Comparison of ENCODE assay signal across 19 mouse cellular contexts in the genomic region with DNA sequence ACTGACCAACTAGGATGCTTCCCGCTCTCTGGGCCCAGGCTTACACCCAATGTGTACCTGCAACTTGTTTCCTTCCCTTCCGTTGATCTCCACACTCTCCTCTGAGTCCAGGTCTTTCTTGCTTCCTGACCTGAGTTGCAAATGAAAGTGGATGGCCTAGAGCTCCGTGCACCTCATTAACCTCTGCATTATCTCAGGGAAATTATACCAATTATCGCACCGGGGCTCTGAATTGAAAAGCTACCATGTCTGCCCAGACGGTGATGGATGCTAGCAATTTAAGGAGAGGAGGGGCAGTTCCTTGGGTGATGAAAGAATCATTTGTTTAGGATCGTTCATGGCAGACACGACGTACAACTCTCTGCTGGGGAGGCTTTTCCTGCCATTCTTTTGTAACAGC.
DNase-seq lines count a peak whose midpoint lies in the region; ATAC-seq lines count a peak whose summit lies in the region.
"Had no signal": no experiment of that assay in that cellular context is flagged by ENCODE, and none has a peak within 500 bp of the region (broad histone marks: within the 10 kb centered on the region; RNA-seq: fewer than 3 reads in every experiment).

No protein-coding gene starts in this region.

- DNase-seq in midbrain, embryonic 11.5 days (ENCODE audit: low spot score, missing footprints) = peak; percentile 37
- peak; percentile 27 for DNase-seq in embryonic facial prominence, embryonic 10.5 days (ENCODE audit: low spot score)
- peak; percentile 31 for DNase-seq in retina, embryonic 14.5 days (ENCODE audit: low spot score)
- no peak for DNase-seq in natural killer cell, adult 2 months (ENCODE audit: low spot score in 2 of 2)
- DNase-seq in kidney, adult 11 months = no peak
- DNase-seq: cerebellum, adult 8-10 months; heart, postnatal 14 days; kidney, adult 8-10 months; kidney, postnatal 14 days; left cerebral cortex, postnatal 4 days; lung, adult 18-20 months; lung, postnatal 36 days; thymus, postnatal 14 days had no signal

- H3K36me3 ChIP-seq in midbrain, embryonic 11.5 days (ENCODE audit: control insufficient read depth, insufficient read depth, low read length) = no peaks in the 10 kb centered on the region
- no peaks in the 10 kb centered on the region for H3K36me3 ChIP-seq in midbrain, embryonic 15.5 days (replicated peaks)
- no peaks in the 10 kb centered on the region for H3K36me3 ChIP-seq in embryonic facial prominence, embryonic 10.5 days (replicated peaks)
- H3K36me3 ChIP-seq in hindbrain, embryonic 12.5 days = no peaks in the 10 kb centered on the region
- H3K36me3 ChIP-seq: embryonic facial prominence, embryonic 15.5 days; heart, embryonic 10.5 days had no signal

- no peak overlapping the region for H3K4me2 ChIP-seq in midbrain, embryonic 11.5 days
- no peak overlapping the region for H3K4me2 ChIP-seq in midbrain, embryonic 15.5 days
- no peak overlapping the region for H3K4me2 ChIP-seq in hindbrain, embryonic 12.5 days (replicated peaks)
- H3K4me2 ChIP-seq: embryonic facial prominence, embryonic 15.5 days; liver, embryonic 11.5 days had no signal

- 56% methylated on average over 9 of the region's 9 CpGs for WGBS in midbrain, embryonic 11.5 days
- 40% methylated on average over 9 of the region's 9 CpGs for WGBS in midbrain, embryonic 15.5 days
- WGBS in embryonic facial prominence, embryonic 10.5 days = 22% methylated on average over 9 of the region's 9 CpGs
- WGBS in hindbrain, embryonic 12.5 days = 21% methylated on average over 9 of the region's 9 CpGs

- H3K27ac ChIP-seq in midbrain, embryonic 11.5 days (ENCODE audit: low read depth, low read length) = no peak overlapping the region
- H3K27ac ChIP-seq in midbrain, embryonic 15.5 days = no peak overlapping the region
- peak overlapping the region; percentile 44; the same call in 1 of the 2 replicates for H3K27ac ChIP-seq in embryonic facial prominence, embryonic 10.5 days (replicated peaks)
- H3K27ac ChIP-seq in hindbrain, embryonic 12.5 days = no peak overlapping the region
- H3K27ac ChIP-seq: embryonic facial prominence, embryonic 15.5 days; heart, embryonic 10.5 days had no signal

- H3K4me3 ChIP-seq in midbrain, embryonic 11.5 days (ENCODE audit: low read depth, low read length) = no peak overlapping the region
- H3K4me3 ChIP-seq in midbrain, embryonic 15.5 days = no peak overlapping the region
- H3K4me3 ChIP-seq in embryonic facial prominence, embryonic 10.5 days = no peak overlapping the region
- no peak overlapping the region for H3K4me3 ChIP-seq in hindbrain, embryonic 12.5 days
- H3K4me3 ChIP-seq: embryonic facial prominence, embryonic 15.5 days; heart, embryonic 10.5 days had no signal

- no peaks in the 10 kb centered on the region for H3K27me3 ChIP-seq in midbrain, embryonic 11.5 days (ENCODE audit: control insufficient read depth, insufficient read depth, low read length)
- H3K27me3 ChIP-seq in midbrain, embryonic 15.5 days (replicated peaks) = no peaks in the 10 kb centered on the region
- no peaks in the 10 kb centered on the region for H3K27me3 ChIP-seq in embryonic facial prominence, embryonic 10.5 days (replicated peaks; ENCODE audit: low read depth, poor library complexity, severe bottlenecking)
- no peaks in the 10 kb centered on the region for H3K27me3 ChIP-seq in hindbrain, embryonic 12.5 days
- H3K27me3 ChIP-seq: embryonic facial prominence, embryonic 15.5 days had no signal

- no peak overlapping the region for H3K9ac ChIP-seq in midbrain, embryonic 11.5 days (ENCODE audit: low read length)
- no peak overlapping the region for H3K9ac ChIP-seq in midbrain, embryonic 15.5 days
- H3K9ac ChIP-seq in hindbrain, embryonic 12.5 days = no peak overlapping the region
- H3K9ac ChIP-seq: embryonic facial prominence, embryonic 15.5 days had no signal

- no peaks in the 10 kb centered on the region for H3K9me3 ChIP-seq in midbrain, embryonic 11.5 days (ENCODE audit: control insufficient read depth, low read length)
- H3K9me3 ChIP-seq in midbrain, embryonic 15.5 days = no peaks in the 10 kb centered on the region
- no peaks in the 10 kb centered on the region for H3K9me3 ChIP-seq in embryonic facial prominence, embryonic 10.5 days
- H3K9me3 ChIP-seq in hindbrain, embryonic 12.5 days (replicated peaks) = 0 out of 2 replicates have a peak, but pooled peaks cover 3% of the 10 kb centered on the region
- H3K9me3 ChIP-seq: embryonic facial prominence, embryonic 15.5 days; heart, embryonic 10.5 days had no signal

- ATAC-seq in midbrain, embryonic 11.5 days (ENCODE audit: low FRiP score) = no peak
- no peak for ATAC-seq in midbrain, embryonic 15.5 days (replicated peaks)
- peak; percentile 81 for ATAC-seq in hindbrain, embryonic 12.5 days (ENCODE audit: low FRiP score)
- ATAC-seq: inflammation-experienced regulatory T-cells, adult 6 months had no signal

- H3K4me1 ChIP-seq in midbrain, embryonic 11.5 days (ENCODE audit: control insufficient read depth, insufficient read depth, low read length) = no peaks in the 10 kb centered on the region
- no peaks in the 10 kb centered on the region for H3K4me1 ChIP-seq in midbrain, embryonic 15.5 days
- H3K4me1 ChIP-seq in embryonic facial prominence, embryonic 10.5 days = peaks cover 20% of the 10 kb centered on the region
- H3K4me1 ChIP-seq in hindbrain, embryonic 12.5 days = peaks cover 9% of the 10 kb centered on the region
- H3K4me1 ChIP-seq: embryonic facial prominence, embryonic 15.5 days had no signal

Comparison
In these comparisons a context has a peak if more than half of its experiments do, and no peak if none do; other contexts are left out.
1. DNase-seq: peak in midbrain, embryonic 11.5 days (single experiment), embryonic facial prominence, embryonic 10.5 days (single experiment) and retina, embryonic 14.5 days (single experiment); none in natural killer cell, adult 2 months (0 of 2) and kidney, adult 11 months (single experiment).